Mouse (Mus musculus) hindbrain, embryonic 14.5 days (tissue): ENCODE measurements around the gene Sft2d1. TPM values are rescaled to one million over a fixed set of nuclear protein-coding genes. Genes with fewer than 3 reads are reported as not detected.

Source experiments
- ATAC-seq: fragments of 200-750 bp; cut with Nextera tagmentation; 2 replicates; pipeline ENCODE4 v1.8.0; 2017; ENCODE audit warnings: moderate number of reproducible peaks, mild to moderate bottlenecking, moderate TSS enrichment, moderate library complexity; ENCODE audit not compliant: low FRiP score
- DNase-seq: peaks from one replicate; pipeline ENCODE4 v3.0.0-alpha.2; 2015; ENCODE audit warnings: low spot score
- H3K27ac ChIP-seq: fragments of 300-500 bp; sonication (generic); 2 replicates; pipeline ENCODE4 v1.5.1; 2014; ENCODE audit warnings: mild to moderate bottlenecking, moderate library complexity
- H3K27me3 ChIP-seq: fragments of 300-500 bp; sonication (generic); 2 replicates; pipeline ENCODE4 v1.6.1; 2014; ENCODE audit warnings: mild to moderate bottlenecking, low read length, mixed read lengths; ENCODE audit not compliant: control insufficient read depth, insufficient read depth
- H3K36me3 ChIP-seq: fragments of 300-500 bp; sonication (generic); replicated peaks from 2 replicates; pipeline ENCODE4 v1.6.1; 2014; ENCODE audit not compliant: control insufficient read depth, insufficient read depth
- H3K4me1 ChIP-seq: fragments of 300-500 bp; sonication (generic); replicated peaks from 2 replicates; pipeline ENCODE4 v1.6.1; 2014; ENCODE audit warnings: antibody characterized with exemption, low read length, mixed read lengths; ENCODE audit not compliant: control insufficient read depth, insufficient read depth
- H3K4me2 ChIP-seq: fragments of 300-500 bp; sonication (generic); replicated peaks from 2 replicates; pipeline ENCODE4 v1.6.1; 2014; ENCODE audit warnings: mild to moderate bottlenecking, moderate library complexity
- H3K4me3 ChIP-seq: fragments of 300-500 bp; sonication (generic); replicated peaks from 2 replicates; pipeline ENCODE4 v1.5.1; 2014; ENCODE audit warnings: mild to moderate bottlenecking, low read length
- H3K9ac ChIP-seq: fragments of 300-500 bp; sonication (generic); 2 replicates; pipeline ENCODE4 v1.6.1; 2014
- H3K9me3 ChIP-seq: fragments of 300-500 bp; sonication (generic); 2 replicates; pipeline ENCODE4 v1.6.1; 2016; ENCODE audit warnings: low read length; ENCODE audit not compliant: control insufficient read depth
- WGBS: fragments of 180-500 bp; shearing (Covaris S2); extraction: QIAGEN DNeasy Blood & Tissue Kit; methylation state at CpG from one replicate; pipeline ENCODE4 v1.1.7; 2014; 5-methylcytosine and 5-hydroxymethylcytosine counted together
- polyA plus RNA-seq: library from polyadenylated mRNA; unstranded; fragments of >200 nt; fragmentation: Nextera tagmentation; extraction: Ambion mirVana; gene quantifications from 2 replicates; pipeline ENCODE4 v1.2.1, GENCODE M21; 2014

Sft2d1 gene
- polyA plus RNA-seq, 1 experiment from 2014 or later = 175 TPM

DNA sequence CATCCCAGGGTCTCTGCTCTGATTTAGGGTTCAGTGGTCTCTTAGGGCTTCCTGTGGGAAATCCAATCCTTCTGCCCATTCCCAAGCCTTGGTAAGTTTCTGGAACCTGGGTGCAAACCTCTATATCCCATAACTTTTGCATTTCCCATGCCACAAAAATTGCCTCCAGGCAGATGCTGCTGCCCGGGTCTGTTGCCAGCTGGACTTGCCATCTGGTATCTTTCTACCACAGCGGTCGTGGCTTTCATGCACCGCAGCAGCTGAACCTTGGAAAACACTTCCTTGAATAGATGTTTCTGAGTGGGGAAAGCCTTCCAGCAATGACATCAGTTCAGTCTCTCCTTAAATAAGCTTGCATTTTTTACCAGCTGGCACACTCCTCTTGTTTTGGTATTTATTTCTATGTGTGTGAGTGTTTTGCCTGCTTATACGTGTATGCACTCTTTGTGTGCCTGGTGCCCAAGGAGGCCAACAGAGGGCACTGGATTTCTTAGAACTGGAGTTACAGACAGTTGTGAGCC is 36.9 kb downstream of the Sft2d1 start:
- ATAC-seq (no peak), DNase-seq (no peak)
- Histone ChIP-seq H3K4me3 (no peak overlapping the region), H3K4me2 (no peak overlapping the region), H3K4me1 (peaks cover 11% of the 10 kb centered on the region), H3K9me3 (no peaks in the 10 kb centered on the region), H3K36me3 (no peaks in the 10 kb centered on the region), H3K27ac (no peak overlapping the region), H3K9ac (no peak overlapping the region), H3K27me3 (no peaks in the 10 kb centered on the region)
- WGBS = 73% methylated on average over 5 of the region's 5 CpGs

- Histone ChIP-seq H3K9me3 (no peaks in the 10 kb centered on the region), H3K27me3 (no peaks in the 10 kb centered on the region), H3K4me1 (0 out of 2 replicates have a peak, but pooled peaks cover under 1% of the 10 kb centered on the region), H3K4me3 (no peak overlapping the region), H3K36me3 (no peaks in the 10 kb centered on the region), H3K27ac (no peak overlapping the region), H3K4me2 (no peak overlapping the region), H3K9ac (no peak overlapping the region)
- DNase-seq (no peak), ATAC-seq (no peak)
- WGBS = 90% methylated on average over 4 of the region's 4 CpGs
Observed at GRCm38 (mm10) chr17:8348941-8349340, 38.0 kb downstream of the Sft2d1 start.

DNA sequence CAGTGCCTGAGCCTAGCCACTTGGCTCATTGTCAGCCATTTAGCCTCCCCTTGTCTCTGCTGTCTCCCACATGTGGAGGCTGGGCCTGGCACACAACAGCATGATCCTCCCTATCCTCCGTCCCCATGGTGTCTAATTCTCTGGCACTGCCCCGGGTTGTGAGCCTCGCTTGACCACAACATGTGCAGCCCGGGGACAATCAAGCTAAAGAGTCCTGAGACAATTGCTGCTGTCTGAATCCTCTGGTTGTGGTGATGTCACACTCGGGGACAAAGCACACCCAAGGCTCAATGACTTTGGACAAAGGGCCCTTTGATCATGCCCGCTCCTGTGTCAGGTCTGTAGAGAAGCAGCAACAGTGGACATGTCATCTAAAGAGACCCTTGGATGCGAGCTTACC is 40.2 kb downstream of the Sft2d1 start:
- no peaks in the 10 kb centered on the region for H3K27me3 ChIP-seq
- H3K4me3 ChIP-seq = no peak overlapping the region
- no peak overlapping the region for H3K4me2 ChIP-seq
- 26% methylated on average over 7 of the region's 7 CpGs for WGBS
- no peak for DNase-seq
- no peaks in the 10 kb centered on the region for H3K36me3 ChIP-seq
- no peak for ATAC-seq
- H3K9ac ChIP-seq = no peak overlapping the region
- H3K4me1 ChIP-seq = no peaks in the 10 kb centered on the region
- no peaks in the 10 kb centered on the region for H3K9me3 ChIP-seq
- H3K27ac ChIP-seq = no peak overlapping the region

DNA sequence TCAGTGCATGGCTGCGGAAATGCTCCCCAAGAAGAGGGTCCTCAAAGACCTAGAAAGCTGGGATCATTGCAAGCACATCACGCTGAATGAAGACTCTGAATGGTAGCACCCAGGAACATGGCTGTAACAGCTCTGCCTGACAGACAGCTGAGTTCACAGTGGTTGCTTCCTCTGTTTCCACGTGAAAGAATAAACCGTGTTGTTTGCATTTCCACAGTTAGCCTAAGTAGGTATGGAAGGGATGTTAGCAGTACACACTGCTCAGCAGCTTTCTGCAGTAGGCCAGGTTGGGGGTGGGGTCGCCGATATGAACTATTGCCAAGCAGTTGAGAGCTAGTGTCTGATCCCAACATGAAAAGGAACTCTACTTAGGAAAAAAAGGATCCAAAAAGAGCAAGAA is 44.8 kb downstream of the Sft2d1 start, which contains the start of gene T2:
Gene T2, plus strand, starts transcription at position 301 of the 400 bp plus-strand sequence.
- H3K36me3 ChIP-seq = no peaks in the 10 kb centered on the region
- ATAC-seq = no peak
- no peak for DNase-seq
- no peak within 1 kb of the TSS for H3K4me2 ChIP-seq
- H3K9ac ChIP-seq = no peak within 1 kb of the TSS
- 87% methylated on average over 6 of the region's 6 CpGs for WGBS
- no peak within 1 kb of the TSS for H3K4me3 ChIP-seq
- H3K9me3 ChIP-seq = no peaks in the 10 kb centered on the region
- H3K4me1 ChIP-seq = no peaks in the 10 kb centered on the region
- no peaks in the 10 kb centered on the region for H3K27me3 ChIP-seq
- no peak within 1 kb of the TSS for H3K27ac ChIP-seq

GRCm38 (mm10) chr17:8357498-8357897 is 46.6 kb downstream of the Sft2d1 start:
- Histone ChIP-seq H3K4me1 (peaks cover 8% of the 10 kb centered on the region), H3K9ac (no peak overlapping the region), H3K27ac (no peak overlapping the region), H3K4me3 (no peak overlapping the region), H3K9me3 (no peaks in the 10 kb centered on the region), H3K4me2 (no peak overlapping the region), H3K36me3 (no peaks in the 10 kb centered on the region), H3K27me3 (no peaks in the 10 kb centered on the region)
- DNase-seq = no peak
- no peak for ATAC-seq
- WGBS = 97% methylated on average over 6 of the region's 6 CpGs

DNA sequence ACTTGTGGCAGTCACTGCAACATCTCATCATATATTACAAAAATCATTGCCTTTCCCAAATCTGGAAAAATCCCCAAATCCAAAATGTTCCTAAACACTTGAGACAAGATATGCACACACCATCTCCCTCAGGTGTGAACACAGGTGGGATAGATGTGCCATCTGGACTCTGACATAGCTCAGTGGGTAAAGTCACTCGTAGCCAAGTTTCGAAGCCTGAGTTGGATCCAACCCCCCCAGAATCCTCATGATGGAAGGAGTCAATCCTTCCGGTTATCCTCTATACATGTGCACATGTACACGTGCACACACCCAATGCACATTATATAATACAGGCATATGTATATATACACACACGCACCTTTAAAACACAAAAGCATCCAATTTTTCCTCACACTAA is 50.0 kb downstream of the Sft2d1 start:
- WGBS = 80% methylated on average over 5 of the region's 5 CpGs
- Histone ChIP-seq H3K27me3 (no peaks in the 10 kb centered on the region), H3K27ac (no peak overlapping the region), H3K9ac (no peak overlapping the region), H3K36me3 (no peaks in the 10 kb centered on the region), H3K4me1 (peaks cover 8% of the 10 kb centered on the region), H3K4me2 (no peak overlapping the region), H3K4me3 (no peak overlapping the region), H3K9me3 (no peaks in the 10 kb centered on the region)
- ATAC-seq (0 out of 2 replicates have a peak, but pooled peaks have one; percentile 38), DNase-seq (no peak)

DNA sequence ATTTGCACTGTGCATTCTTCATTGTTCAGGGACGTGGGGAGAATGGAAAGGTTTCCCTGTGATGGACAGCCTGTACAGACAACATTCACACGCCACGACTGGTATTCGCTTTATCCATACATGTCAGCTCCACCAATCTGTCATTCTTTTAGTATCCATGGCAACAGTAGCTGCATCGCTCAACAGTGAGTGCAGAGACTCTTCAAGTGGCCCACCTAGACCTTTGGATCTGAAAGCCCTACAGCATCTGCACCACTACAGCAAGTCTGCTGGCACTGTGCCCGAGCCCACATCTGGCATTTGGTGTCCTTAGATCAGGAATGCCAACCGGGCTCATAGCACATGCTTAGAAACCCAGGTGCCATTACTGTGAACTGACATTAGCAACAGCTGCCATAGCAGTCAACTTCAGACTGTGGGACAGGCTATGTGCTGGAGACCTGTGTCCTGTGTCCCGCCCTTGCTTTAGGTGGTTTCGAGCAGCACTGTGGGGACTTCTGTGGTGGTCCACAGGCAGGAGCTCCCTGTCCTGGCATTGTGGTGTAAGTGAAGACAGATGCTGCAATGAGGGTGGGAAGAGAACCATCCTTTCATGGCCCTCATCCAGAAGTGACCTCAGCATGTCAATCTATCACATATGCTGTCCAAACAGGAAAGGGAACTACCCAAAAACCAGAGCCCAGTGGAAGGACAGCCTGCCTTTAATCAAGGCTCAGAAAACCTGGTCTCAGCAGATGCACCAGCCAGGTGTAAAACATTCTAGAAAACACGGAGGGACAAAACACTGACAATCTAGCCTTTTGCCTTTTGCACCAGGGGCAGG is 50.6 kb downstream of the Sft2d1 start:
- H3K9me3 ChIP-seq = no peaks in the 10 kb centered on the region
- no peak overlapping the region for H3K4me2 ChIP-seq
- ATAC-seq (peak; percentile 59), DNase-seq (peak; percentile 54)
- H3K4me1 ChIP-seq = peaks cover 14% of the 10 kb centered on the region
- H3K9ac ChIP-seq = no peak overlapping the region
- no peaks in the 10 kb centered on the region for H3K27me3 ChIP-seq
- H3K36me3 ChIP-seq = no peaks in the 10 kb centered on the region
- H3K27ac ChIP-seq = no peak overlapping the region
- 56% methylated on average over 10 of the region's 10 CpGs for WGBS
- no peak overlapping the region for H3K4me3 ChIP-seq

GRCm38 (mm10) chr17:8367514-8368480 is 56.9 kb downstream of the Sft2d1 start:
- Histone ChIP-seq H3K9ac (peak overlapping the region; percentile 45), H3K4me2 (peak overlapping the region; percentile 40), H3K4me3 (no peak overlapping the region), H3K27ac (peak overlapping the region; percentile 99), H3K4me1 (peaks cover 59% of the 10 kb centered on the region), H3K27me3 (no peaks in the 10 kb centered on the region), H3K36me3 (no peaks in the 10 kb centered on the region), H3K9me3 (no peaks in the 10 kb centered on the region)
- peak; percentile 68 for DNase-seq
- 11% methylated on average over 20 of the region's 20 CpGs for WGBS
- peak; percentile 68 for ATAC-seq

DNA sequence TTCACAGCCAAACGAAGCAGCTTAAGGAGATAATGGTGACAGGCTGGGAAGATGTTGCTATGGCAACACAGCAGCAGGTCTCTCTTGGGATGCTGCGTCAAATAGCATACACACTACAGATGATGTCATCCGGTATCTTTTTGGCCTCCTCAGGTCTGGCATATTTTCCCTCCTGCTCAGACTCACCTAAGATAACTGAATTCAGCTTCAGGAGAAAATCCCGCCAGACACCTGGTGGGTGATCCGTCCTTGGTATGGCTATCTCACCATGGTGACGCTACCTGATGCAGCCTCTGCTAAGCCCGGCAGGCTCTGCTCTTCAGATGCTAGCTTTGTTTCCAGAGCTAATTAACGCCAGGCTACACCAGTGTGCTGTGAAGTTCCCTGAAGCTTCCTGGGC is 57.7 kb downstream of the Sft2d1 start:
- WGBS = 5% methylated on average over 8 of the region's 8 CpGs
- peak overlapping the region; percentile 43 for H3K9ac ChIP-seq
- DNase-seq (peak; percentile 87), ATAC-seq (peak; percentile 85)
- H3K27ac ChIP-seq = peak overlapping the region; percentile 99
- peak overlapping the region; percentile 40 for H3K4me2 ChIP-seq
- peaks cover 64% of the 10 kb centered on the region for H3K4me1 ChIP-seq
- no peaks in the 10 kb centered on the region for H3K9me3 ChIP-seq
- H3K4me3 ChIP-seq = peak overlapping the region; percentile 12
- H3K36me3 ChIP-seq = no peaks in the 10 kb centered on the region
- H3K27me3 ChIP-seq = no peaks in the 10 kb centered on the region
